Comparison of ENCODE assay signal across 9 mouse cellular contexts in the genomic region with DNA sequence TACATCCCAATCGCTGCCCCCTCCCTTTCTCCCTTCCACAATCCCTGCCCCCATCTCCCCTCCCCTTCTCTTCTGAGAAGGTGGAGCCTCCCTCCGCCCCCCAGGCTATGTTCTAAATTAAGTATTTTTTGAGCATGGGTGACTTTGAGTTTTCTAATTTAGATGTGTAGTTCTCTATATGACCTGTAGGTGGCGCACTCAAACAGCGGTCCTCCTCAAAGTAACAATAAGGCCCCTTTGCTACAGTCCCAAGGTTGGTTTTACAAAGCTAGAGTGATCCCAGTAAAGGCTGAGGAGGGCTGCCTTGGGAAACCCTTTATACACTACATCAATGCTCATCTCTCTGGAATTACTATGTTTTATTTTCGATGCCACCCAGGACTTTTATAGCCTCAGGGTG.
DNase-seq lines count a peak whose midpoint lies in the region; ATAC-seq and TF ChIP-seq lines count a peak whose summit lies in the region.
"Had no signal": no experiment of that assay in that cellular context is flagged by ENCODE, and none has a peak within 500 bp of the region (broad histone marks: within the 10 kb centered on the region; RNA-seq: fewer than 3 reads in every experiment).

No protein-coding gene starts in this region.

- H3K9me3 ChIP-seq in kidney, postnatal 0 days (replicated peaks; ENCODE audit: low read length) = no peaks in the 10 kb centered on the region
- no peaks in the 10 kb centered on the region for H3K9me3 ChIP-seq in kidney, embryonic 16.5 days (ENCODE audit: low read length)
- no peaks in the 10 kb centered on the region for H3K9me3 ChIP-seq in ES-Bruce4 (replicated peaks; ENCODE audit: control insufficient read depth, insufficient read depth, low read length, poor library complexity, severe bottlenecking)
- H3K9me3 ChIP-seq in liver, postnatal 0 days (ENCODE audit: low read length) = no peaks in the 10 kb centered on the region
- H3K9me3 ChIP-seq: embryonic facial prominence, embryonic 15.5 days had no signal

- ATAC-seq in kidney, postnatal 0 days (replicated peaks; ENCODE audit: low FRiP score, low read depth) = no peak
- ATAC-seq in kidney, embryonic 16.5 days (ENCODE audit: low FRiP score, low TSS enrichment) = no peak
- no peak for ATAC-seq in liver, postnatal 0 days

- no peaks in the 10 kb centered on the region for H3K27me3 ChIP-seq in kidney, postnatal 0 days (ENCODE audit: insufficient read depth, low read length)
- no peaks in the 10 kb centered on the region for H3K27me3 ChIP-seq in kidney, embryonic 16.5 days (ENCODE audit: insufficient read depth, low read length)
- H3K27me3 ChIP-seq in ES-Bruce4 (ENCODE audit: control insufficient read depth, insufficient read depth, low read length, poor library complexity, severe bottlenecking) = no peaks in the 10 kb centered on the region
- no peaks in the 10 kb centered on the region for H3K27me3 ChIP-seq in liver, postnatal 0 days (ENCODE audit: insufficient read depth, low read length)
- H3K27me3 ChIP-seq: embryonic facial prominence, embryonic 15.5 days had no signal

- H3K9ac ChIP-seq in kidney, postnatal 0 days (ENCODE audit: low read depth, low read length) = no peak overlapping the region
- H3K9ac ChIP-seq in kidney, embryonic 16.5 days (replicated peaks; ENCODE audit: low read length) = no peak overlapping the region
- no peak overlapping the region for H3K9ac ChIP-seq in ES-Bruce4 (ENCODE audit: low read depth, poor library complexity, severe bottlenecking)
- H3K9ac ChIP-seq in liver, postnatal 0 days (replicated peaks) = no peak overlapping the region
- H3K9ac ChIP-seq: embryonic facial prominence, embryonic 15.5 days had no signal

- WGBS in kidney, postnatal 0 days = 17% methylated on average over 5 of the region's 5 CpGs
- 24% methylated on average over 5 of the region's 5 CpGs for WGBS in kidney, embryonic 16.5 days
- WGBS in liver, postnatal 0 days (ENCODE audit: insufficient replicate concordance) = 22% methylated on average over 5 of the region's 5 CpGs

- no peak overlapping the region for H3K27ac ChIP-seq in kidney, postnatal 0 days
- no peak overlapping the region for H3K27ac ChIP-seq in kidney, embryonic 16.5 days (ENCODE audit: low read length)
- H3K27ac ChIP-seq in ES-Bruce4 (ENCODE audit: insufficient read depth, low read length) = no peak overlapping the region
- no peak overlapping the region for H3K27ac ChIP-seq in liver, postnatal 0 days (ENCODE audit: low read depth)
- H3K27ac ChIP-seq: embryonic facial prominence, embryonic 15.5 days had no signal

- no peak for TF ChIP-seq EP300 in ES-Bruce4 (IDR thresholded peaks at IDR 0.05; ENCODE audit: insufficient read depth, low read depth, low read length)
- no peak for TF ChIP-seq EP300 in liver, postnatal 0 days (IDR thresholded peaks at IDR 0.05; ENCODE audit: low read depth)

- H3K4me3 ChIP-seq in kidney, postnatal 0 days (replicated peaks; ENCODE audit: low read depth, low read length) = no peak overlapping the region
- H3K4me3 ChIP-seq in kidney, embryonic 16.5 days (ENCODE audit: low read length) = no peak overlapping the region
- no peak overlapping the region for H3K4me3 ChIP-seq in ES-Bruce4 (ENCODE audit: low read depth, low read length)
- H3K4me3 ChIP-seq in liver, postnatal 0 days (ENCODE audit: low read depth, low read length) = no peak overlapping the region
- H3K4me3 ChIP-seq: embryonic facial prominence, embryonic 15.5 days had no signal

- peak; percentile 88 for TF ChIP-seq CTCF in kidney, postnatal 0 days (IDR thresholded peaks at IDR 0.05; ENCODE audit: low read depth)
- TF ChIP-seq CTCF in ES-Bruce4 (IDR thresholded peaks at IDR 0.05; ENCODE audit: low read depth, low read length) = peak; percentile 26
- TF ChIP-seq CTCF in liver, postnatal 0 days (IDR thresholded peaks at IDR 0.05; ENCODE audit: low read depth) = peak; percentile 79

- no peaks in the 10 kb centered on the region for H3K36me3 ChIP-seq in kidney, postnatal 0 days (ENCODE audit: insufficient read depth, low read length)
- no peaks in the 10 kb centered on the region for H3K36me3 ChIP-seq in kidney, embryonic 16.5 days (ENCODE audit: insufficient read depth, low read length)
- no peaks in the 10 kb centered on the region for H3K36me3 ChIP-seq in ES-Bruce4 (ENCODE audit: control insufficient read depth, insufficient read depth, low read length, poor library complexity, severe bottlenecking)
- no peaks in the 10 kb centered on the region for H3K36me3 ChIP-seq in liver, postnatal 0 days (replicated peaks; ENCODE audit: insufficient read depth, low read length)
- H3K36me3 ChIP-seq: embryonic facial prominence, embryonic 15.5 days had no signal

- no peak overlapping the region for H3K4me2 ChIP-seq in kidney, postnatal 0 days (ENCODE audit: low read length)
- H3K4me2 ChIP-seq in kidney, embryonic 16.5 days (replicated peaks; ENCODE audit: low read depth, low read length) = no peak overlapping the region
- H3K4me2 ChIP-seq in liver, postnatal 0 days (ENCODE audit: low read depth, low read length) = no peak overlapping the region
- H3K4me2 ChIP-seq: embryonic facial prominence, embryonic 15.5 days had no signal

- H3K4me1 ChIP-seq in kidney, postnatal 0 days (replicated peaks; ENCODE audit: insufficient read depth, low read length) = 0 out of 2 replicates have a peak, but pooled peaks cover 5% of the 10 kb centered on the region
- H3K4me1 ChIP-seq in kidney, embryonic 16.5 days (ENCODE audit: insufficient read depth, low read length) = 0 out of 2 replicates have a peak, but pooled peaks cover 2% of the 10 kb centered on the region
- no peaks in the 10 kb centered on the region for H3K4me1 ChIP-seq in ES-Bruce4 (ENCODE audit: control insufficient read depth, insufficient read depth, low read length)
- H3K4me1 ChIP-seq in liver, postnatal 0 days (ENCODE audit: insufficient read depth) = no peaks in the 10 kb centered on the region

- DNase-seq in kidney, postnatal 0 days (ENCODE audit: low spot score) = peak; percentile 75
- peak; percentile 53 for DNase-seq in R1 (ENCODE audit: low read depth, low spot score)
- no peak for DNase-seq in liver, postnatal 0 days
- no peak for DNase-seq in layer of hippocampus, adult 9-10 months (ENCODE audit: low spot score)
- DNase-seq in right cerebral cortex, postnatal 25 days = no peak
- DNase-seq: kidney, adult 18-20 months had no signal

- no peak for TF ChIP-seq POLR2A in ES-Bruce4 (IDR thresholded peaks at IDR 0.05; ENCODE audit: insufficient read depth, low read length)

Comparison
In these comparisons a context has a peak if more than half of its experiments do, and no peak if none do; other contexts are left out.
1. DNase-seq: peak in kidney, postnatal 0 days (single experiment) and R1 (single experiment); none in liver, postnatal 0 days (single experiment), layer of hippocampus, adult 9-10 months (single experiment) and right cerebral cortex, postnatal 25 days (single experiment).
2. CTCF ChIP-seq: peak in every context shown above with its lines; median percentile 88 in kidney, postnatal 0 days; 79 in liver, postnatal 0 days; 26 in ES-Bruce4.